Mouse (Mus musculus): ENCODE results near the gene Fuca1.

DNA sequence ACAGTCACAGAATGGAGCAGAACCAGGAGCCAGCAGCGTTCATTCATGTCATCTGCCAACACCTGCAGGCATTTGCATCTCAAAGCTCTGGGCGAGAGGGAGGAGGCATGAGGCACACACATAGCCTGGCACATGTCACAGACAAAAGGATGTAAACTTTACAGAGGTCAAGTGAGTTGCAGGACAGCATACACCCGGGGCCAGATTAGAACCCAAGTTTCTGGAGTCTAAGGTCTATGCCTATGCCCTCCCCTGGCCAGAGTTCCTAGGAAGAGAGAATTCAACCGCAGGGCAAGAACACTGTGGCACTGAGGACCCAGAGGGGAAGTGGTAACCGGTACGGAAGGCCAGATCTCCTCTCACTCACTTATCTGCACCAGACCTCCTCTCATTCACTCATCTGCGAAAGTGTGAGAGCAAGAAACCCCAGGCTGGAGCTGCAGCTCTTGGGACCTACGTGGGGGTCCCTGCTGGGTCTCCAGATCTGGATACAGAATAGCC is 25.4 kb upstream of the Fuca1 start, which contains the start of gene Cnr2:
- no peak for TF ChIP-seq CTCF (IDR thresholded peaks at IDR 0.05; ENCODE audit: borderline replicate concordance, control insufficient read depth, extremely low read depth, insufficient read depth, low read length, poor library complexity)
- TF ChIP-seq POLR2A (IDR thresholded peaks at IDR 0.05; ENCODE audit: control insufficient read depth, extremely low read depth, insufficient read depth, low read length, poor library complexity), result no peak
